Mouse (Mus musculus) heart, embryonic 16.5 days (tissue): ENCODE results near the gene Cmtm4. TPM values are rescaled to one million over a fixed set of nuclear protein-coding genes. Genes with fewer than 3 reads are reported as not detected.
A peak's percentile ranks its signal among the peaks of the same experiment; 100 is the strongest.

ENCODE experiments used
- ATAC-seq: fragments of 200-750 bp; cut with Nextera tagmentation; replicated peaks from 2 replicates; pipeline ENCODE4 v1.8.0; 2017; ENCODE audit warnings: moderate number of reproducible peaks; ENCODE audit not compliant: insufficient read depth, low FRiP score; ENCODE audit errors: extremely low read depth
- H3K27ac ChIP-seq: fragments of 300-500 bp; sonication (generic); 2 replicates; pipeline ENCODE4 v1.5.1; 2014; ENCODE audit warnings: mild to moderate bottlenecking, low read length, control low read depth, moderate library complexity
- H3K27me3 ChIP-seq: fragments of 300-500 bp; sonication (generic); 2 replicates; pipeline ENCODE4 v1.6.1; 2014; ENCODE audit warnings: low read length, mixed read lengths; ENCODE audit not compliant: control insufficient read depth, insufficient read depth
- H3K36me3 ChIP-seq: fragments of 300-500 bp; sonication (generic); 2 replicates; pipeline ENCODE4 v1.6.1; 2014; ENCODE audit not compliant: control insufficient read depth, insufficient read depth
- H3K4me1 ChIP-seq: fragments of 300-500 bp; sonication (generic); 2 replicates; pipeline ENCODE4 v1.6.1; 2014; ENCODE audit warnings: low read length, mixed read lengths; ENCODE audit not compliant: control insufficient read depth, insufficient read depth
- H3K4me2 ChIP-seq: fragments of 300-500 bp; sonication (generic); 2 replicates; pipeline ENCODE4 v1.6.1; 2014; ENCODE audit warnings: low read depth, mild to moderate bottlenecking, control low read depth, low read length
- H3K4me3 ChIP-seq: fragments of 300-500 bp; sonication (generic); 2 replicates; pipeline ENCODE4 v1.5.1; 2014; ENCODE audit warnings: mild to moderate bottlenecking, control low read depth, low read length
- H3K9ac ChIP-seq: fragments of 300-500 bp; sonication (generic); 2 replicates; pipeline ENCODE4 v1.6.1; 2014; ENCODE audit warnings: low read length, control low read depth
- H3K9me3 ChIP-seq: fragments of 300-500 bp; sonication (generic); replicated peaks from 2 replicates; pipeline ENCODE4 v1.6.1; 2016; ENCODE audit warnings: low read length; ENCODE audit not compliant: control insufficient read depth
- WGBS: fragments of 180-500 bp; shearing (Covaris S2); extraction: QIAGEN DNeasy Blood & Tissue Kit; methylation state at CpG from one replicate; pipeline ENCODE4 v1.1.7; 2014; 5-methylcytosine and 5-hydroxymethylcytosine counted together
- polyA plus RNA-seq: library from polyadenylated mRNA; unstranded; fragments of >200 nt; fragmentation: Nextera tagmentation; extraction: Ambion mirVana; gene quantifications from 2 replicates; pipeline ENCODE4 v1.2.1, GENCODE M21; 2015

Cmtm4 gene
- polyA plus RNA-seq, 1 experiment from 2014 or later: 1.3 TPM

GRCm38 (mm10) chr8:104354504-104354903 is 41.1 kb downstream of the Cmtm4 start:
- Histone ChIP-seq H3K36me3 (peaks cover 6% of the 10 kb centered on the region; the same call in 1 of the 2 replicates), H3K9me3 (no peaks in the 10 kb centered on the region), H3K4me3 (no peak overlapping the region), H3K27ac (no peak overlapping the region), H3K9ac (no peak overlapping the region), H3K4me2 (no peak overlapping the region), H3K27me3 (no peaks in the 10 kb centered on the region), H3K4me1 (peaks cover 3% of the 10 kb centered on the region; the same call in 1 of the 2 replicates)
- ATAC-seq: no peak
- 86% methylated on average over 10 of the region's 10 CpGs for WGBS

- 56% methylated on average over 5 of the region's 5 CpGs for WGBS
- H3K4me3 ChIP-seq: no peak overlapping the region
- no peak; the same call in 1 of the 2 replicates for ATAC-seq
These were observed 42.4 kb downstream of the Cmtm4 start for GRCm38 (mm10) chr8:104353186-104353585.

DNA sequence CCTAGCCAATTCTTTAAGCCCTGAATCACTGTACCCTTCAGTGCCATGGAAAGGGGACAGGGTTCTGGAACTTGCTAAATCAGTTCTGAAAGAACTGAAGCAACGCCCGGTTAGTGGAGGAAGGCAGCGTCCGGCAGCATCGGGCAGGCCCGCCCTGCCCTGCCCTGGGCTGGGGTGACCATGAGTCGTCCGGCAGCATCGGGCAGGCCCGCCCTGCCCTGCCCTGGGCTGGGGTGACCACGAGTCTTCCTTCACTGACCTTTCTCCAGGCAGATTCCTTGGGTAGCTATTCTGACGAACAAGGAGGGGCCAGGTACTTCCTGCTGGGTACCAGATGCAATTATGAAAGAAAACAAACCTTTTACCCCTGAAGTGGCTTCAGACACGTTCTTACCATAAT is 45.6 kb downstream of the Cmtm4 start:
- Histone ChIP-seq H3K4me2 (no peak overlapping the region), H3K4me3 (no peak overlapping the region), H3K4me1 (peaks cover 14% of the 10 kb centered on the region), H3K27me3 (no peaks in the 10 kb centered on the region), H3K27ac (no peak overlapping the region), H3K9ac (no peak overlapping the region), H3K36me3 (peaks cover 16% of the 10 kb centered on the region), H3K9me3 (no peaks in the 10 kb centered on the region)
- ATAC-seq: no peak
- 79% methylated on average over 13 of the region's 13 CpGs for WGBS

More at GRCm38 (mm10) chr8:104353186-104353585, 42.4 kb downstream of the Cmtm4 start:
- H3K9me3 ChIP-seq: no peaks in the 10 kb centered on the region
- peaks cover 11% of the 10 kb centered on the region for H3K4me1 ChIP-seq
- no peak overlapping the region for H3K27ac ChIP-seq
- H3K9ac ChIP-seq: no peak overlapping the region
- no peak overlapping the region for H3K4me2 ChIP-seq
- H3K27me3 ChIP-seq: no peaks in the 10 kb centered on the region
- peaks cover 6% of the 10 kb centered on the region; the same call in 1 of the 2 replicates for H3K36me3 ChIP-seq

GRCm38 (mm10) chr8:104348971-104349370 is 46.6 kb downstream of the Cmtm4 start:
- no peak overlapping the region for H3K9ac ChIP-seq
- 40% methylated on average over 5 of the region's 5 CpGs for WGBS

GRCm38 (mm10) chr8:104346706-104347105 is 48.9 kb downstream of the Cmtm4 start:
- WGBS: 31% methylated on average over 12 of the region's 12 CpGs
- H3K9me3 ChIP-seq: no peaks in the 10 kb centered on the region
- ATAC-seq: no peak
- peaks cover 11% of the 10 kb centered on the region for H3K36me3 ChIP-seq
- no peaks in the 10 kb centered on the region for H3K27me3 ChIP-seq
- H3K4me2 ChIP-seq: no peak overlapping the region
- no peak overlapping the region for H3K4me3 ChIP-seq
- peak overlapping the region; percentile 51; the same call in 1 of the 2 replicates for H3K27ac ChIP-seq
- H3K9ac ChIP-seq: no peak overlapping the region
- H3K4me1 ChIP-seq: peaks cover 22% of the 10 kb centered on the region

More at GRCm38 (mm10) chr8:104348971-104349370, 46.6 kb downstream of the Cmtm4 start:
- Histone ChIP-seq H3K36me3 (peaks cover 14% of the 10 kb centered on the region), H3K27me3 (no peaks in the 10 kb centered on the region), H3K27ac (no peak overlapping the region), H3K9me3 (no peaks in the 10 kb centered on the region), H3K4me1 (peaks cover 14% of the 10 kb centered on the region), H3K4me2 (no peak overlapping the region), H3K4me3 (no peak overlapping the region)
- no peak; the same call in 1 of the 2 replicates for ATAC-seq

DNA sequence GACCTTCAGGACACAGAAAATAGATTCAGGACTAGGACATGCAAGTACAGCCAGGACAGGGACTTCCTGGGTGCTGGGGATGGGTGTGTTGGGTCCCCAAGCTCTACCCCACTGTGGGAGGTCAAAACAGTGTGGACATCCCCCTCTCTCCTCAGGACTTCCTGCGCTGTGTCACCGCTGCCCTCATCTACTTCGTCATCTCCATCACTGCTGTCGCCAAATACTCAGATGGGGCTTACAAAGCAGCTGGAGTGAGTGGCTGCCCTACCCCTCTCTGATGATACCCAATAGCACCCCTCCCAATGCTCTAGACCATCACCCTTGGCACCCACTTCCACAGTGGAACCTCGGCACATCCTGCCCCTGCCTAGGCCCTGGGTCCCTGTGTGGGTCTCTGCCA is 51.0 kb downstream of the Cmtm4 start:
- 88% methylated on average over 5 of the region's 5 CpGs for WGBS
- Histone ChIP-seq H3K9me3 (no peaks in the 10 kb centered on the region), H3K27me3 (no peaks in the 10 kb centered on the region), H3K4me2 (no peak overlapping the region), H3K4me3 (no peak overlapping the region), H3K36me3 (peaks cover 11% of the 10 kb centered on the region), H3K27ac (no peak overlapping the region), H3K9ac (no peak overlapping the region), H3K4me1 (peaks cover 27% of the 10 kb centered on the region)
- ATAC-seq: no peak

DNA sequence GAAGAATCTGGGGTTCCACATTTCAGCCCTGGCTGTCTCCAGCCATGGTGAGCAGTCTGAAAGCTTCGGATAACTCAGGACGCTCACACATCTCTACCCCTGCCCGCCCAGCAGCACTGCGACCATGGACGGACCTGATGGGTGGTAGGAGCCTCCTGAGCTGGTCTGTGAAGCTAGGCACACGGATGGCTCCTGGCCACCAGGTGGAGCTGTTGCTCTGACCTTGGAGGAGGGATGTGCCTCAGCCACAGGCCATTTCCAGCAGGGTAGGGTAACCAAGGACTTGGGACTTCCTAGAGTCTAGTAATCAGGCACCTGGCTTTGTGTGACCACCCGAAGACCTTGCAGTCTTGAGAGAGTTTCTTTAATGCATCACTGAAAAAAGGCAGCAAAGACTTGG is 51.6 kb downstream of the Cmtm4 start:
- Histone ChIP-seq H3K4me1 (peaks cover 29% of the 10 kb centered on the region), H3K4me2 (no peak overlapping the region), H3K27me3 (no peaks in the 10 kb centered on the region), H3K27ac (no peak overlapping the region), H3K4me3 (no peak overlapping the region), H3K36me3 (peaks cover 11% of the 10 kb centered on the region), H3K9me3 (no peaks in the 10 kb centered on the region), H3K9ac (no peak overlapping the region)
- WGBS: 18% methylated on average over 7 of the region's 7 CpGs
- ATAC-seq: no peak; the same call in 1 of the 2 replicates

DNA sequence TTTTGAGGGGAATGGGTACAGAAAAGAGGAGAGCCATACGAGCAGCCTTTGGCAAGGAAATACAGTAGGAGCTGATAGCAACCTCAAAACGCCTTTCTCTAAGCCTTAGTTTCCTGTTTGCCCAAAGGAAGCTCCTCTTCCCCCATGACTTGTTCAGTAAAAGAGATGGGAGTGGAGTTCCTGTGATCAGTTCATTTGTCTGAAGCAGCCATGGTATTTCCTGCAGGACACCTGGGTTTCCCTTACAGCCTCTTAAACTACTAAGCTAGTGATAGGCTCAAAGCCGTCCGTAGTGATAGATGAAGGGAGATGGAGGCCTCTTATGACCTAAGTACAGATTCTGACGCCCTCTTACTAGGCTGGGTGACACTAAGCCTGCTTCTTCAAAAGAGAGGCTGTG is 53.2 kb downstream of the Cmtm4 start:
- Histone ChIP-seq H3K4me1 (peaks cover 26% of the 10 kb centered on the region), H3K27me3 (no peaks in the 10 kb centered on the region), H3K36me3 (peaks cover 8% of the 10 kb centered on the region), H3K4me3 (no peak overlapping the region), H3K9ac (no peak overlapping the region), H3K9me3 (no peaks in the 10 kb centered on the region), H3K27ac (no peak overlapping the region), H3K4me2 (no peak overlapping the region)
- WGBS: 55% methylated on average over 5 of the region's 5 CpGs
- no peak for ATAC-seq

DNA sequence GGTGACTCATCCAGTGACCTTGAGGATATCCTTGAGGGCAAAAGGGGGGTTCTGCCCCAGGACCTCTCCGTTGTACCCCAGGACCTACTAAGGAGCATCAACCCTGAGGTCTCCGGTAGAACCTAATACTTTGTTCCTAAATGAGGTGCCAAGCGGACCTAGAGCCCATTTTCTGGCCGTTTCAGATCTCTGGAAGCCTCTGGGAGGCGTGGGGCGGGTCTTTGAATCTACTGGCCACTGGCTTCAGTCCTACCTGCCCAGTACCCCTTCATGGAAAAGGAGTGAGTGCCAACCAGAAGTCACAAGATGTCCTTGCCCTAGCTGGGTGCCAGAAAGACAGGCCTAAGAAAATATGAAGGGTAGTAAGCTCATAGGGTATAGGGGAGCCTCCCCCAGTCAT is 53.9 kb downstream of the Cmtm4 start:
- H3K4me3 ChIP-seq: peak overlapping the region; percentile 76
- no peak for ATAC-seq
- H3K27ac ChIP-seq: peak overlapping the region; percentile 90
- peak overlapping the region; percentile 91 for H3K4me2 ChIP-seq
- WGBS: 52% methylated on average over 6 of the region's 6 CpGs
- H3K36me3 ChIP-seq: peaks cover 6% of the 10 kb centered on the region
- H3K27me3 ChIP-seq: no peaks in the 10 kb centered on the region
- H3K9me3 ChIP-seq: no peaks in the 10 kb centered on the region
- peaks cover 23% of the 10 kb centered on the region for H3K4me1 ChIP-seq
- peak overlapping the region; percentile 96; the same call in 1 of the 2 replicates for H3K9ac ChIP-seq
